In genomic region chr7:51880121-51880520, GRCm38 (mm10) we compare ENCODE assay signal across 11 mouse cellular contexts. TPM values are rescaled to one million over a fixed set of nuclear protein-coding genes. Genes with fewer than 3 reads are reported as not detected.
DNase-seq lines count a peak whose midpoint lies in the region; ATAC-seq and TF ChIP-seq lines count a peak whose summit lies in the region.
"Had no signal": no experiment of that assay in that cellular context is flagged by ENCODE, and none has a peak within 500 bp of the region (broad histone marks: within the 10 kb centered on the region; RNA-seq: fewer than 3 reads in every experiment).

No protein-coding gene starts in this region.

- H3K4me3 ChIP-seq in heart, adult 2 months: peak overlapping the region; percentile 29
- no peak overlapping the region for H3K4me3 ChIP-seq in heart, embryonic 11.5 days (ENCODE audit: low read depth, low read length)
- H3K4me3 ChIP-seq in embryonic facial prominence, embryonic 10.5 days: peak overlapping the region; percentile 11; the same call in 1 of the 2 replicates
- peak overlapping the region; percentile 49 for H3K4me3 ChIP-seq in limb, embryonic 12.5 days (replicated peaks)
- H3K4me3 ChIP-seq: erythroblast, embryonic 14.5 days; liver, embryonic 15.5 days had no signal

- H3K9me3 ChIP-seq in heart, embryonic 11.5 days (replicated peaks; ENCODE audit: control insufficient read depth, low read length): no peaks in the 10 kb centered on the region
- no peaks in the 10 kb centered on the region for H3K9me3 ChIP-seq in embryonic facial prominence, embryonic 10.5 days
- no peaks in the 10 kb centered on the region for H3K9me3 ChIP-seq in limb, embryonic 12.5 days
- H3K9me3 ChIP-seq: liver, embryonic 15.5 days had no signal

- H3K4me2 ChIP-seq in heart, embryonic 11.5 days: no peak overlapping the region
- H3K4me2 ChIP-seq in limb, embryonic 12.5 days: peak overlapping the region; percentile 75

- peak; percentile 19 to 29 for DNase-seq in heart, adult 2 months
- DNase-seq in embryonic facial prominence, embryonic 10.5 days (ENCODE audit: low spot score): no peak
- peak; percentile 28 to 29 for DNase-seq in heart, postnatal 10 days
- no peak for DNase-seq in layer of hippocampus, adult 9-10 months (ENCODE audit: low spot score)
- DNase-seq in frontal cortex, postnatal 36 days (ENCODE audit: low spot score in 2 of 2): no peak
- DNase-seq: kidney, postnatal 25 days had no signal

- no peaks in the 10 kb centered on the region for H3K36me3 ChIP-seq in heart, adult 2 months (ENCODE audit: control insufficient read depth, insufficient read depth, low read length)
- no peaks in the 10 kb centered on the region for H3K36me3 ChIP-seq in heart, embryonic 11.5 days (ENCODE audit: control insufficient read depth, insufficient read depth, low read length)
- no peaks in the 10 kb centered on the region for H3K36me3 ChIP-seq in embryonic facial prominence, embryonic 10.5 days (replicated peaks)
- no peaks in the 10 kb centered on the region for H3K36me3 ChIP-seq in limb, embryonic 12.5 days
- H3K36me3 ChIP-seq: liver, embryonic 15.5 days had no signal

- intact Hi-C loops in heart, adult 2 months (cut with DNase I): loop anchor here (2.0 kb wide), 1 partner anchor 33 kb away; no protein-coding TSS in a partner anchor
- intact Hi-C loops in heart, postnatal 10 days (cut with DNase I): no loop called here

- peak overlapping the region; percentile 40 for H3K27ac ChIP-seq in heart, adult 2 months
- H3K27ac ChIP-seq in heart, embryonic 11.5 days (ENCODE audit: low read depth, low read length): no peak overlapping the region
- H3K27ac ChIP-seq in embryonic facial prominence, embryonic 10.5 days (replicated peaks): no peak overlapping the region; the same call in 1 of the 2 replicates
- peak overlapping the region; percentile 99 for H3K27ac ChIP-seq in limb, embryonic 12.5 days
- H3K27ac ChIP-seq: liver, embryonic 15.5 days had no signal

- 0 out of 2 replicates have a peak, but pooled peaks have one; percentile 28 for TF ChIP-seq EP300 in heart, adult 2 months (IDR thresholded peaks at IDR 0.05; ENCODE audit: insufficient read depth, low read depth, low read length)

- peaks cover 2% of the 10 kb centered on the region; the same call in 1 of the 2 replicates for H3K4me1 ChIP-seq in heart, adult 2 months (ENCODE audit: control insufficient read depth, insufficient read depth, low read length)
- peaks cover 9% of the 10 kb centered on the region for H3K4me1 ChIP-seq in heart, embryonic 11.5 days (ENCODE audit: control insufficient read depth, insufficient read depth, low read length)
- peaks cover 29% of the 10 kb centered on the region for H3K4me1 ChIP-seq in embryonic facial prominence, embryonic 10.5 days
- H3K4me1 ChIP-seq in limb, embryonic 12.5 days (replicated peaks): peaks cover 35% of the 10 kb centered on the region

- no peaks in the 10 kb centered on the region for H3K79me2 ChIP-seq in heart, adult 2 months (replicated peaks; ENCODE audit: control insufficient read depth, insufficient read depth, low read length)

- peak overlapping the region; percentile 58; the same call in 1 of the 2 replicates for H3K9ac ChIP-seq in heart, adult 2 months (ENCODE audit: low read depth, low read length)
- no peak overlapping the region for H3K9ac ChIP-seq in heart, embryonic 11.5 days (ENCODE audit: low read depth, low read length)
- H3K9ac ChIP-seq in limb, embryonic 12.5 days (replicated peaks): peak overlapping the region; percentile 40; the same call in 1 of the 2 replicates
- H3K9ac ChIP-seq: liver, embryonic 15.5 days had no signal

- no peak for ATAC-seq in heart, embryonic 11.5 days (replicated peaks; ENCODE audit: insufficient number of reproducible peaks, low FRiP score, low TSS enrichment)
- no peak for ATAC-seq in limb, embryonic 12.5 days (ENCODE audit: insufficient number of reproducible peaks, insufficient read depth, low FRiP score, low TSS enrichment, low read depth)
- no peak for ATAC-seq in CD4-positive, CD25-positive, alpha-beta regulatory T cell, adult 4 months

- H3K27me3 ChIP-seq in heart, adult 2 months (ENCODE audit: control insufficient read depth, insufficient read depth, low read length): no peaks in the 10 kb centered on the region
- no peaks in the 10 kb centered on the region for H3K27me3 ChIP-seq in heart, embryonic 11.5 days (ENCODE audit: control insufficient read depth, insufficient read depth, low read length)
- H3K27me3 ChIP-seq in embryonic facial prominence, embryonic 10.5 days (replicated peaks; ENCODE audit: low read depth, poor library complexity, severe bottlenecking): no peaks in the 10 kb centered on the region
- H3K27me3 ChIP-seq in limb, embryonic 12.5 days: no peaks in the 10 kb centered on the region

- 39% methylated on average over 4 of the region's 4 CpGs for whole genome bisulfite sequencing in heart, adult 2 months
- 70% methylated on average over 4 of the region's 4 CpGs for WGBS in heart, embryonic 11.5 days (ENCODE audit: insufficient replicate concordance)
- WGBS in embryonic facial prominence, embryonic 10.5 days: 73% methylated on average over 4 of the region's 4 CpGs
- 61% methylated on average over 4 of the region's 4 CpGs for WGBS in limb, embryonic 12.5 days

- no peak for TF ChIP-seq CTCF in heart, adult 2 months (IDR thresholded peaks at IDR 0.05)

- peak; percentile 27; the same call in 1 of the 2 replicates for TF ChIP-seq POLR2A in heart, adult 2 months (IDR thresholded peaks at IDR 0.05; ENCODE audit: insufficient read depth, low read depth, low read length)

RNA-seq across cellular contexts. Expression of gene Fancf, which starts 18.1 kb away (rescaled TPM):
- 1 to 10 TPM; 1.3 to 2.7 TPM for total RNA-seq in heart, adult 2 months (2021)
- 1.6 and 2.2 TPM in 2 replicates for polyA plus RNA-seq in heart, adult 2 months (2012; rRNA removed)
- polyA plus RNA-seq in heart, embryonic 11.5 days (2014; fragmentation: Nextera tagmentation; extraction: Ambion mirVana): 8.3 and 8.6 TPM in 2 replicates
- 10.0 and 10.1 TPM in 2 replicates for polyA plus RNA-seq in embryonic facial prominence, embryonic 10.5 days (2016; fragmentation: Nextera tagmentation; extraction: Ambion mirVana)
- 1 to 10 TPM; 2.8 to 3.8 TPM for total RNA-seq in heart, postnatal 10 days (2021)
- 27.0 and 27.2 TPM in 2 replicates for polyA plus RNA-seq in limb, embryonic 12.5 days (2016; fragmentation: Nextera tagmentation; extraction: Ambion mirVana)
- 1 to 10 TPM in 1 of 2 experiments, under 1 TPM in 1; 0.73 to 1.5 TPM for polyA plus RNA-seq in CD4-positive, CD25-positive, alpha-beta regulatory T cell, adult 4 months (2017; shearing (Covaris generic))

RNA-seq across cellular contexts. Expression of gene Gas2, which starts 18.3 kb away (rescaled TPM):
- total RNA-seq in heart, adult 2 months (2021): 1 to 10 TPM; 4.3 TPM
- polyA plus RNA-seq in heart, adult 2 months (2012; rRNA removed): 2.3 and 4.9 TPM in 2 replicates
- polyA plus RNA-seq in heart, embryonic 11.5 days (2014; fragmentation: Nextera tagmentation; extraction: Ambion mirVana): 8.8 and 9.9 TPM in 2 replicates
- 28.2 and 30.1 TPM in 2 replicates for polyA plus RNA-seq in embryonic facial prominence, embryonic 10.5 days (2016; fragmentation: Nextera tagmentation; extraction: Ambion mirVana)
- 10 to 100 TPM; 11.7 to 15.3 TPM for total RNA-seq in heart, postnatal 10 days (2021)
- polyA plus RNA-seq in limb, embryonic 12.5 days (2016; fragmentation: Nextera tagmentation; extraction: Ambion mirVana): 176 and 179 TPM in 2 replicates
- polyA plus RNA-seq in CD4-positive, CD25-positive, alpha-beta regulatory T cell, adult 4 months (2017; shearing (Covaris generic)): 1 to 10 TPM; 2.1 to 2.3 TPM

Comparison
In these comparisons a context has a peak if more than half of its experiments do, and no peak if none do; other contexts are left out.
1. H3K27ac ChIP-seq: peak in heart, adult 2 months (single experiment) and limb, embryonic 12.5 days (single experiment); none in heart, embryonic 11.5 days (single experiment) and embryonic facial prominence, embryonic 10.5 days (single experiment).
2. DNase-seq: peak in heart, adult 2 months (2 of 2) and heart, postnatal 10 days (2 of 2); none in embryonic facial prominence, embryonic 10.5 days (single experiment), layer of hippocampus, adult 9-10 months (single experiment) and frontal cortex, postnatal 36 days (0 of 2).